Mouse (Mus musculus) hematopoietic multipotent progenitor cell, adult 10-12 weeks (in vitro differentiated cells): ENCODE measurements around the gene Ip6k1. TPM values are rescaled to one million over a fixed set of nuclear protein-coding genes. Genes with fewer than 3 reads are reported as not detected.

Source experiments
- polyA plus RNA-seq: library from polyadenylated mRNA; stranded (reverse); fragments of >175 nt; gene quantifications from 2 replicates; pipeline ENCODE4 v1.2.3, GENCODE M21; 2012; ENCODE audit warnings: low replicate concordance

Ip6k1 gene
- 163 and 228 TPM in 2 replicates for polyA plus RNA-seq

GRCm38 (mm10) chr9:108001922-108002770, at the start of gene Ip6k1:
Gene Ip6k1, plus strand, starts transcription at chr9:108002501.

GRCm38 (mm10) chr9:107975399-107976386, 26.6 kb upstream of the Ip6k1 start, which contains the start of gene Uba7:
Gene Uba7, plus strand, starts transcription at chr9:107975505.

GRCm38 (mm10) chr9:107982681-107983346, 19.5 kb upstream of the Ip6k1 start, which contains the start of gene Gm20661:
Gene Gm20661, plus strand, starts transcription at chr9:107983058.

GRCm38 (mm10) chr9:107985131-107986119, 16.9 kb upstream of the Ip6k1 start, which contains the start of gene Inka1:
Gene Inka1, minus strand, starts transcription at chr9:107985879.

GRCm38 (mm10) chr9:107992197-107992596, 10.1 kb upstream of the Ip6k1 start, which contains the start of gene Cdhr4:
Gene Cdhr4, plus strand, starts transcription at chr9:107992497.

GRCm38 (mm10) chr9:107996049-107996448, 6.3 kb upstream of the Ip6k1 start, which contains the start of gene Gm20662:
Gene Gm20662, plus strand, starts transcription at chr9:107996349.

GRCm38 (mm10) chr9:108049016-108049455, 46.7 kb downstream of the Ip6k1 start, which contains the start of gene Gmppb:
Gene Gmppb, plus strand, starts transcription at chr9:108049242.

GRCm38 (mm10) chr9:108052885-108053664, 50.8 kb downstream of the Ip6k1 start, which contains the start of gene Amigo3:
Gene Amigo3, plus strand, starts transcription at chr9:108053159.

GRCm38 (mm10) chr9:108080168-108080567, 77.9 kb downstream of the Ip6k1 start, which contains the start of gene Mst1:
Gene Mst1, plus strand, starts transcription at chr9:108080436.

GRCm38 (mm10) chr9:108082988-108083431, 80.7 kb downstream of the Ip6k1 start, which contains the start of gene Rnf123:
Gene Rnf123, minus strand, starts transcription at chr9:108083346.

GRCm38 (mm10) chr9:108094184-108094941, 92.1 kb downstream of the Ip6k1 start, which contains the start of gene Apeh:
Gene Apeh, minus strand, starts transcription at chr9:108094606.

Other genes starting within 250 kb of the Ip6k1 start
- gene Rbm5, start 231.5 kb upstream of the Ip6k1 start, polyA plus RNA-seq = 53.7 and 57.1 TPM in 2 replicates
- gene Rbm6, start 129.3 kb upstream of the Ip6k1 start, polyA plus RNA-seq = 19.8 and 30.5 TPM in 2 replicates
- 22.0 and 22.8 TPM in 2 replicates for gene Mon1a, start 114.3 kb upstream of the Ip6k1 start, polyA plus RNA-seq
- gene Mst1r, start 95.6 kb upstream of the Ip6k1 start, polyA plus RNA-seq = 0.63 and 3.7 TPM in 2 replicates
- gene Actl11, start 74.0 kb upstream of the Ip6k1 start, polyA plus RNA-seq = not detected in 2 replicates
- 0.03 and 0.10 TPM in 2 replicates for gene Camkv, start 66.8 kb upstream of the Ip6k1 start, polyA plus RNA-seq
- gene Traip, start 52.4 kb upstream of the Ip6k1 start, polyA plus RNA-seq = 0.30 and 1.8 TPM in 2 replicates
- gene Uba7, start 27.0 kb upstream of the Ip6k1 start, polyA plus RNA-seq = 56.6 and 109 TPM in 2 replicates
- 0.22 TPM in 1 of 2 replicates, not detected in the other for gene Gm20661, start 19.4 kb upstream of the Ip6k1 start, polyA plus RNA-seq
- gene Inka1, start 16.6 kb upstream of the Ip6k1 start, polyA plus RNA-seq = 11.6 and 13.4 TPM in 2 replicates
- 0.15 TPM in 1 of 2 replicates, not detected in the other for gene Cdhr4, start 10.0 kb upstream of the Ip6k1 start, polyA plus RNA-seq
- 0.58 TPM in 1 of 2 replicates, not detected in the other for gene Gm20662, start 6.2 kb upstream of the Ip6k1 start, polyA plus RNA-seq
- 4.6 and 5.8 TPM in 2 replicates for gene Gmppb, start 46.7 kb downstream of the Ip6k1 start, polyA plus RNA-seq
- gene Amigo3, start 50.7 kb downstream of the Ip6k1 start, polyA plus RNA-seq = 0.22 and 0.61 TPM in 2 replicates
- 0.10 and 1.0 TPM in 2 replicates for gene Mst1, start 77.9 kb downstream of the Ip6k1 start, polyA plus RNA-seq
- 83.2 and 287 TPM in 2 replicates for gene Rnf123, start 80.8 kb downstream of the Ip6k1 start, polyA plus RNA-seq
- gene Apeh, start 92.1 kb downstream of the Ip6k1 start, polyA plus RNA-seq = 50.4 and 78.3 TPM in 2 replicates
- 1.6 and 2.0 TPM in 2 replicates for gene Bsn, start 187.9 kb downstream of the Ip6k1 start, polyA plus RNA-seq